Mouse (Mus musculus) testis, adult 2 months (tissue): ENCODE results near the gene Gpatch2. TPM values are rescaled to one million over a fixed set of nuclear protein-coding genes. Genes with fewer than 3 reads are reported as not detected.

Experiments
- H3K27ac ChIP-seq: fragments of 200-500 bp; 2 replicates; pipeline ENCODE4 v1.5.1; 2012; ENCODE audit warnings: low read depth, low read length; ENCODE audit not compliant: control insufficient read depth, insufficient read depth
- H3K27me3 ChIP-seq: fragments of 200-500 bp; 2 replicates; pipeline ENCODE4 v1.6.1; 2012; ENCODE audit warnings: mild to moderate bottlenecking, low read length, moderate library complexity; ENCODE audit not compliant: control insufficient read depth, insufficient read depth
- H3K36me3 ChIP-seq: fragments of 200-500 bp; 2 replicates; pipeline ENCODE4 v1.6.1; 2012; ENCODE audit warnings: mild to moderate bottlenecking, low read length; ENCODE audit not compliant: control insufficient read depth, insufficient read depth
- H3K4me1 ChIP-seq: fragments of 200-500 bp; 2 replicates; pipeline ENCODE4 v1.6.1; 2012; ENCODE audit warnings: low read length; ENCODE audit not compliant: control insufficient read depth, insufficient read depth
- H3K4me3 ChIP-seq: fragments of 200-500 bp; 2 replicates; pipeline ENCODE4 v1.5.1; 2012; ENCODE audit warnings: low read depth, mild to moderate bottlenecking, low read length, moderate library complexity, mixed read lengths; ENCODE audit not compliant: control insufficient read depth
- CTCF ChIP-seq: fragments of 200-500 bp; IDR thresholded peaks from 2 replicates; pipeline ENCODE4 v1.5.1; 2012; ENCODE audit warnings: low read depth, mild to moderate bottlenecking, inconsistent platforms, low read length, moderate library complexity; ENCODE audit not compliant: control insufficient read depth, insufficient read depth, insufficient replicate concordance
- POLR2A ChIP-seq: fragments of 200-500 bp; IDR thresholded peaks from 2 replicates; pipeline ENCODE4 v1.6.1; 2012; ENCODE audit warnings: low read depth, mild to moderate bottlenecking, inconsistent platforms, low read length, moderate library complexity; ENCODE audit not compliant: control insufficient read depth
- polyA plus RNA-seq: library from polyadenylated mRNA; depleted of rRNA; stranded (reverse); fragments of >200 nt; gene quantifications from 2 replicates; pipeline ENCODE4 v1.2.3, GENCODE M21; 2012

The Gpatch2 gene
- polyA plus RNA-seq, 1 experiment: 31.9 TPM

GRCm38 (mm10) chr1:187292395-187292749, 77.1 kb downstream of the Gpatch2 start:
- Histone ChIP-seq H3K4me3 (no peak overlapping the region), H3K27me3 (no peaks in the 10 kb centered on the region), H3K36me3 (no peaks in the 10 kb centered on the region), H3K27ac (no peak overlapping the region), H3K4me1 (no peaks in the 10 kb centered on the region)
- TF ChIP-seq POLR2A: no peak
- no peak for TF ChIP-seq CTCF

- H3K36me3 ChIP-seq: no peaks in the 10 kb centered on the region
- no peaks in the 10 kb centered on the region for H3K4me1 ChIP-seq
- no peaks in the 10 kb centered on the region for H3K27me3 ChIP-seq
- no peak overlapping the region for H3K27ac ChIP-seq
- TF ChIP-seq CTCF (no peak), POLR2A (no peak)
- H3K4me3 ChIP-seq: no peak overlapping the region
Observed at GRCm38 (mm10) chr1:187293233-187293632, 77.9 kb downstream of the Gpatch2 start.

- TF ChIP-seq CTCF: no peak
- H3K36me3 ChIP-seq: no peaks in the 10 kb centered on the region
Observed at GRCm38 (mm10) chr1:187294522-187294921, 79.2 kb downstream of the Gpatch2 start.

GRCm38 (mm10) chr1:187295038-187295559, 79.8 kb downstream of the Gpatch2 start:
- Histone ChIP-seq H3K4me1 (no peaks in the 10 kb centered on the region), H3K27me3 (no peaks in the 10 kb centered on the region), H3K4me3 (no peak overlapping the region), H3K36me3 (no peaks in the 10 kb centered on the region), H3K27ac (no peak overlapping the region)
- TF ChIP-seq CTCF (no peak), POLR2A (no peak)

More at GRCm38 (mm10) chr1:187294522-187294921, 79.2 kb downstream of the Gpatch2 start:
- Histone ChIP-seq H3K27me3 (no peaks in the 10 kb centered on the region), H3K4me1 (no peaks in the 10 kb centered on the region), H3K4me3 (no peak overlapping the region), H3K27ac (no peak overlapping the region)

GRCm38 (mm10) chr1:187295711-187296110, 80.4 kb downstream of the Gpatch2 start:
- H3K36me3 ChIP-seq: no peaks in the 10 kb centered on the region
- no peak overlapping the region for H3K27ac ChIP-seq
- H3K27me3 ChIP-seq: no peaks in the 10 kb centered on the region
- no peak overlapping the region for H3K4me3 ChIP-seq
- TF ChIP-seq POLR2A (no peak), CTCF (no peak)
- H3K4me1 ChIP-seq: no peaks in the 10 kb centered on the region

- Histone ChIP-seq H3K36me3 (no peaks in the 10 kb centered on the region), H3K4me1 (no peaks in the 10 kb centered on the region), H3K4me3 (no peak overlapping the region), H3K27me3 (no peaks in the 10 kb centered on the region), H3K27ac (no peak overlapping the region)
- no peak for TF ChIP-seq POLR2A
- no peak for TF ChIP-seq CTCF
Observed at GRCm38 (mm10) chr1:187299236-187299635, 83.9 kb downstream of the Gpatch2 start.

- Histone ChIP-seq H3K4me3 (no peak overlapping the region), H3K36me3 (no peaks in the 10 kb centered on the region), H3K27me3 (no peaks in the 10 kb centered on the region), H3K27ac (no peak overlapping the region; the same call in 1 of the 2 replicates), H3K4me1 (no peaks in the 10 kb centered on the region)
- no peak for TF ChIP-seq POLR2A
- no peak for TF ChIP-seq CTCF
Observed at GRCm38 (mm10) chr1:187300626-187301025, 85.3 kb downstream of the Gpatch2 start.

- Histone ChIP-seq H3K4me3 (no peak overlapping the region), H3K27me3 (no peaks in the 10 kb centered on the region), H3K27ac (no peak overlapping the region), H3K4me1 (no peaks in the 10 kb centered on the region), H3K36me3 (no peaks in the 10 kb centered on the region)
- TF ChIP-seq POLR2A (no peak), CTCF (no peak)
Observed at GRCm38 (mm10) chr1:187303221-187303620, 87.9 kb downstream of the Gpatch2 start.

GRCm38 (mm10) chr1:187307335-187307734, 92.0 kb downstream of the Gpatch2 start:
- Histone ChIP-seq H3K27ac (no peak overlapping the region), H3K4me1 (no peaks in the 10 kb centered on the region), H3K36me3 (no peaks in the 10 kb centered on the region), H3K4me3 (no peak overlapping the region), H3K27me3 (no peaks in the 10 kb centered on the region)
- no peak for TF ChIP-seq CTCF
- no peak for TF ChIP-seq POLR2A
